Mouse (Mus musculus) thymus, adult 18-20 months (tissue): Measurements from ENCODE around the gene Gm5168.
"Not testable (repeated sequence)": the region's sequence is repeated elsewhere in the genome, so short reads cannot be mapped to it uniquely, and the experiment has no call there.

ENCODE experiments used
- DNase-seq, 2 experiments: peaks; one replicate each; pipeline ENCODE4 v3.0.0; 2022; ENCODE audit warnings: mixed read lengths in 2 of 2

Gm5168 gene

GRCm38 (mm10) chrX:26050941-26051340 lies at the start of gene Gm5168:
TSS of gene Gm5168 (minus strand) at chrX:26051041.
- DNase-seq = not testable (repeated sequence)
